Comparison of ENCODE assay signal across 10 mouse cellular contexts in genomic region chr6:48021678-48022077, GRCm38 (mm10).
"Had no signal": no experiment of that assay in that cellular context is flagged by ENCODE, and none has a peak within 500 bp of the region (broad histone marks: within the 10 kb centered on the region; RNA-seq: fewer than 3 reads in every experiment).

No protein-coding gene starts in this region.

- H3K4me2 ChIP-seq: limb, embryonic 15.5 days; liver, embryonic 12.5 days; lung, embryonic 14.5 days; midbrain, embryonic 13.5 days; neural tube, embryonic 15.5 days had no signal

- H3K4me3 ChIP-seq: limb, embryonic 15.5 days; liver, embryonic 12.5 days; midbrain, embryonic 13.5 days; myocyte; neural tube, embryonic 15.5 days had no signal

- DNase-seq: kidney, postnatal 10 days; lung, embryonic 14.5 days; lung, postnatal 10 days; lung, postnatal 4 days; thymus, postnatal 4 days had no signal

- ATAC-seq: liver, embryonic 12.5 days; midbrain, embryonic 13.5 days had no signal

- H3K27ac ChIP-seq: limb, embryonic 15.5 days; liver, embryonic 12.5 days; midbrain, embryonic 13.5 days; neural tube, embryonic 15.5 days had no signal

- H3K9ac ChIP-seq: limb, embryonic 15.5 days; liver, embryonic 12.5 days; lung, embryonic 14.5 days; midbrain, embryonic 13.5 days; neural tube, embryonic 15.5 days had no signal

- H3K4me1 ChIP-seq: limb, embryonic 15.5 days; liver, embryonic 12.5 days; neural tube, embryonic 15.5 days had no signal

- H3K27me3 ChIP-seq: limb, embryonic 15.5 days; liver, embryonic 12.5 days; midbrain, embryonic 13.5 days; neural tube, embryonic 15.5 days had no signal
